8 mouse cellular contexts compared by ENCODE assay signal in genomic region chr11:58331546-58331945, GRCm38 (mm10). TPM values are rescaled to one million over a fixed set of nuclear protein-coding genes. Genes with fewer than 3 reads are reported as not detected.
DNase-seq lines count a peak whose midpoint lies in the region; ATAC-seq and TF ChIP-seq lines count a peak whose summit lies in the region.
"Had no signal": no experiment of that assay in that cellular context is flagged by ENCODE, and none has a peak within 500 bp of the region (broad histone marks: within the 10 kb centered on the region; RNA-seq: fewer than 3 reads in every experiment).

No protein-coding gene starts in this region.

- ATAC-seq in lung, embryonic 15.5 days (ENCODE audit: borderline replicate concordance, extremely low read depth, low FRiP score, low TSS enrichment): no peak
- no peak for ATAC-seq in intestine, postnatal 0 days
- ATAC-seq in neural tube, embryonic 15.5 days (ENCODE audit: low FRiP score): no peak

- H3K27ac ChIP-seq in lung, embryonic 15.5 days: no peak overlapping the region
- peak overlapping the region; percentile 93; the same call in 1 of the 2 replicates for H3K27ac ChIP-seq in forebrain, embryonic 10.5 days
- 0 out of 2 replicates have a peak overlapping the region, but pooled peaks have one; percentile 28 for H3K27ac ChIP-seq in intestine, postnatal 0 days (ENCODE audit: low read depth, low read length)
- no peak overlapping the region for H3K27ac ChIP-seq in neural tube, embryonic 15.5 days (replicated peaks)

- no peaks in the 10 kb centered on the region for H3K27me3 ChIP-seq in lung, embryonic 15.5 days
- H3K27me3 ChIP-seq in forebrain, embryonic 10.5 days (ENCODE audit: poor library complexity, severe bottlenecking): no peaks in the 10 kb centered on the region
- no peaks in the 10 kb centered on the region for H3K27me3 ChIP-seq in intestine, postnatal 0 days (replicated peaks; ENCODE audit: control insufficient read depth, insufficient read depth, low read length)
- H3K27me3 ChIP-seq in neural tube, embryonic 15.5 days (replicated peaks): no peaks in the 10 kb centered on the region

- no peak for TF ChIP-seq CTCF in intestine, postnatal 0 days (IDR thresholded peaks at IDR 0.05; ENCODE audit: low read depth)

- H3K9ac ChIP-seq in lung, embryonic 15.5 days: peak overlapping the region; percentile 66; the same call in 1 of the 2 replicates
- peak overlapping the region; percentile 62 for H3K9ac ChIP-seq in intestine, postnatal 0 days (ENCODE audit: low read depth, low read length)
- H3K9ac ChIP-seq in neural tube, embryonic 15.5 days (replicated peaks): peak overlapping the region; percentile 86; the same call in 1 of the 2 replicates

- peaks cover 27% of the 10 kb centered on the region for H3K36me3 ChIP-seq in lung, embryonic 15.5 days
- peaks cover 58% of the 10 kb centered on the region for H3K36me3 ChIP-seq in forebrain, embryonic 10.5 days (replicated peaks)
- H3K36me3 ChIP-seq in intestine, postnatal 0 days (ENCODE audit: control insufficient read depth, insufficient read depth): peaks cover 21% of the 10 kb centered on the region
- peaks cover 33% of the 10 kb centered on the region for H3K36me3 ChIP-seq in neural tube, embryonic 15.5 days

- WGBS in lung, embryonic 15.5 days: 84% methylated on average over 6 of the region's 6 CpGs
- WGBS in forebrain, embryonic 10.5 days: 91% methylated on average over 6 of the region's 6 CpGs
- WGBS in intestine, postnatal 0 days: 62% methylated on average over 6 of the region's 6 CpGs
- 92% methylated on average over 6 of the region's 6 CpGs for WGBS in neural tube, embryonic 15.5 days

- peak overlapping the region; percentile 87 for H3K4me3 ChIP-seq in lung, embryonic 15.5 days
- H3K4me3 ChIP-seq in forebrain, embryonic 10.5 days: peak overlapping the region; percentile 85
- H3K4me3 ChIP-seq in intestine, postnatal 0 days (ENCODE audit: low read depth, low read length): peak overlapping the region; percentile 77
- peak overlapping the region; percentile 91 for H3K4me3 ChIP-seq in neural tube, embryonic 15.5 days (replicated peaks)

- H3K9me3 ChIP-seq in lung, embryonic 15.5 days: no peaks in the 10 kb centered on the region
- no peaks in the 10 kb centered on the region; the same call in 1 of the 2 replicates for H3K9me3 ChIP-seq in forebrain, embryonic 10.5 days
- H3K9me3 ChIP-seq in intestine, postnatal 0 days (ENCODE audit: control insufficient read depth): no peaks in the 10 kb centered on the region
- H3K9me3 ChIP-seq in neural tube, embryonic 15.5 days (replicated peaks): no peaks in the 10 kb centered on the region

- peaks cover 29% of the 10 kb centered on the region for H3K4me1 ChIP-seq in lung, embryonic 15.5 days
- H3K4me1 ChIP-seq in forebrain, embryonic 10.5 days: peaks cover 30% of the 10 kb centered on the region
- peaks cover 15% of the 10 kb centered on the region for H3K4me1 ChIP-seq in intestine, postnatal 0 days (replicated peaks; ENCODE audit: control insufficient read depth, insufficient read depth, low read length)
- H3K4me1 ChIP-seq in neural tube, embryonic 15.5 days: peaks cover 55% of the 10 kb centered on the region

- no peak for DNase-seq in lung, postnatal 14 days
- no peak for DNase-seq in forebrain, embryonic 10.5 days (ENCODE audit: extremely low spot score, low spot score)
- DNase-seq in cerebellum, postnatal 25 days: no peak
- no peak for DNase-seq in left cerebral cortex, adult 11 months (ENCODE audit: low spot score)

- H3K4me2 ChIP-seq in lung, embryonic 15.5 days: peak overlapping the region; percentile 91
- peak overlapping the region; percentile 85 for H3K4me2 ChIP-seq in intestine, postnatal 0 days (replicated peaks; ENCODE audit: low read depth)
- peak overlapping the region; percentile 92 for H3K4me2 ChIP-seq in neural tube, embryonic 15.5 days

RNA-seq across cellular contexts. Expression of gene Sh3bp5l, which starts 1.0 kb away (rescaled TPM):
- polyA plus RNA-seq in lung, embryonic 15.5 days (2015; fragmentation: Nextera tagmentation; extraction: Ambion mirVana): 32.3 and 38.3 TPM in 2 replicates
- polyA plus RNA-seq in forebrain, embryonic 10.5 days (2016; fragmentation: Nextera tagmentation; extraction: Ambion mirVana): 39.8 and 40.9 TPM in 2 replicates
- 13.2 and 14.7 TPM in 2 replicates for polyA plus RNA-seq in intestine, postnatal 0 days (2015; fragmentation: Nextera tagmentation; extraction: Ambion mirVana)
- 47.1 and 47.7 TPM in 2 replicates for polyA plus RNA-seq in neural tube, embryonic 15.5 days (2015; fragmentation: Nextera tagmentation; extraction: Ambion mirVana)

RNA-seq across cellular contexts. Expression of gene Zfp672, which starts 1.4 kb away (rescaled TPM):
- 29.8 and 32.3 TPM in 2 replicates for polyA plus RNA-seq in lung, embryonic 15.5 days (2015; fragmentation: Nextera tagmentation; extraction: Ambion mirVana)
- polyA plus RNA-seq in forebrain, embryonic 10.5 days (2016; fragmentation: Nextera tagmentation; extraction: Ambion mirVana): 23.9 and 24.1 TPM in 2 replicates
- polyA plus RNA-seq in intestine, postnatal 0 days (2015; fragmentation: Nextera tagmentation; extraction: Ambion mirVana): 32.0 and 33.8 TPM in 2 replicates
- polyA plus RNA-seq in neural tube, embryonic 15.5 days (2015; fragmentation: Nextera tagmentation; extraction: Ambion mirVana): 37.9 and 44.8 TPM in 2 replicates

RNA-seq across cellular contexts. Expression of gene Zfp692, which starts 24.7 kb away (rescaled TPM):
- 23.4 and 25.6 TPM in 2 replicates for polyA plus RNA-seq in lung, embryonic 15.5 days (2015; fragmentation: Nextera tagmentation; extraction: Ambion mirVana)
- 27.1 and 30.9 TPM in 2 replicates for polyA plus RNA-seq in forebrain, embryonic 10.5 days (2016; fragmentation: Nextera tagmentation; extraction: Ambion mirVana)
- 3.9 and 4.7 TPM in 2 replicates for polyA plus RNA-seq in intestine, postnatal 0 days (2015; fragmentation: Nextera tagmentation; extraction: Ambion mirVana)
- 31.5 and 33.3 TPM in 2 replicates for polyA plus RNA-seq in neural tube, embryonic 15.5 days (2015; fragmentation: Nextera tagmentation; extraction: Ambion mirVana)

RNA-seq across cellular contexts. Expression of gene Lypd8, which starts 47.3 kb away (rescaled TPM):
- polyA plus RNA-seq in lung, embryonic 15.5 days (2015; fragmentation: Nextera tagmentation; extraction: Ambion mirVana): 0.40 TPM in 1 of 2 replicates, not detected in the other
- polyA plus RNA-seq in forebrain, embryonic 10.5 days (2016; fragmentation: Nextera tagmentation; extraction: Ambion mirVana): not detected in 2 replicates
- polyA plus RNA-seq in intestine, postnatal 0 days (2015; fragmentation: Nextera tagmentation; extraction: Ambion mirVana): 1,454 and 1,717 TPM in 2 replicates
- 0.37 and 19.8 TPM in 2 replicates for polyA plus RNA-seq in neural tube, embryonic 15.5 days (2015; fragmentation: Nextera tagmentation; extraction: Ambion mirVana)

RNA-seq across cellular contexts. Expression of gene 4930438A08Rik, which starts 56.9 kb away (rescaled TPM):
- 0.06 TPM in 1 of 2 replicates, not detected in the other for polyA plus RNA-seq in lung, embryonic 15.5 days (2015; fragmentation: Nextera tagmentation; extraction: Ambion mirVana)
- not detected in 2 replicates for polyA plus RNA-seq in forebrain, embryonic 10.5 days (2016; fragmentation: Nextera tagmentation; extraction: Ambion mirVana)
- not detected in 2 replicates for polyA plus RNA-seq in intestine, postnatal 0 days (2015; fragmentation: Nextera tagmentation; extraction: Ambion mirVana)
- polyA plus RNA-seq in neural tube, embryonic 15.5 days (2015; fragmentation: Nextera tagmentation; extraction: Ambion mirVana): not detected in 2 replicates
- polyA plus RNA-seq: brain, embryonic 14.5 days had no signal

Comparison
In these comparisons a context has a peak if more than half of its experiments do, and no peak if none do; other contexts are left out.
1. H3K27ac ChIP-seq: peak in forebrain, embryonic 10.5 days (single experiment) and intestine, postnatal 0 days (single experiment); none in lung, embryonic 15.5 days (single experiment) and neural tube, embryonic 15.5 days (single experiment).
2. Peak in every context shown above with its lines, with median percentiles within 50 percentile points of each other: H3K4me2 ChIP-seq, H3K4me3 ChIP-seq and H3K9ac ChIP-seq.